Mouse (Mus musculus) left cerebral cortex, adult 18-20 months (tissue): Measurements from ENCODE around the gene Ak5. TPM values are rescaled to one million over a fixed set of nuclear protein-coding genes. Genes with fewer than 3 reads are reported as not detected.
A peak's percentile ranks its signal among the peaks of the same experiment; 100 is the strongest.
"Not testable (repeated sequence)": the region's sequence is repeated elsewhere in the genome, so short reads cannot be mapped to it uniquely, and the experiment has no call there.

ENCODE experiments used
- DNase-seq, 2 experiments: peaks; one replicate each; pipeline ENCODE4 v3.0.0; 2021 to 2022; ENCODE audit warnings: low spot score in 2 of 2, mixed read lengths in 1 of 2
- total RNA-seq, 2 experiments: library from RNA; stranded (reverse); gene quantifications; 2 replicates each; pipeline ENCODE4 v1.2.3; 2021

Ak5 gene
- total RNA-seq, 2 experiments from 2014 or later, result 149 to 168 TPM

DNA sequence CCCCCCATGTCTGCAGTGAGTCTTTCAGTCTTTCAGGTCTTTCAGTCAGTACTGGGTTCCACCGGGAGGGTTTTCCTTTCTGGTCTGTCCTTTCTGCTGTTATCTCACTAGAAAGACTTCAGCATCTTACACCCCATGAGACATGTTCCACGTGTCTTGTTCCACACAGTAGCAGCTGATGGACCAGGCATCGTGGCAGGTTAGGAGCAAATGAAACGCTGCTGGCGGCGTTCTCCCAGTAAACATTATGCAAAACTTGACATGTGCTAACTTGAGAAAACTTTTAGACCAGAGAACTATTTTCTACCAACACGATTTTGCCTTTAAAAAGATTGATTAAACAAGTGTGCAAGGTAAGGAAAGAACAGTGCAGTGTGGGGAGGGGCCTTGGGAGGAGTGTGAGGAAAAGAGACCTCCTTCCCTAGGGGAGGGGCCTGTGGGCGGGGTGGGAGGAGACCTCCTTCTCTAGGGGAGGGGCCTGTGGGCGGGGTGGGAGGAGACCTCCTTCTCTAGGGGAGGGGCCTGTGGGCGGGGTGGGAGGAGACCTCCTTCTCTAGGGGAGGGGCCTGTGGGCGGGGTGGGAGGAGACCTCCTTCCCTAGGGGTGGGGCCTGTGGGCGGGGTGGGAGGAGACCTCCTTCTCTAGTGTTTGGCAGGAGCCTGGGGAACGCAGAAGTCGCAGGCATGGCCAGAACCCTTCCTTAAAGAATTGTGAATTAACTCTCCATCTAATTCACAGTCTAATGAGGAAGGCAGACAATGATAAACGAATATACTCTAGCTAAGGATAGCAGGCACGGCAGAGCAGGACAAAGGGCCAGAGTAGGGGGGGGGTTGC, 189.3 kb downstream of the Ak5 start:
- DNase-seq, result no peak

- DNase-seq, result peak; percentile 33 to 43
These were observed 190.2 kb downstream of the Ak5 start for GRCm38 (mm10) chr3:152477796-152478527.

- DNase-seq, result no peak
These were observed 192.3 kb downstream of the Ak5 start for GRCm38 (mm10) chr3:152475894-152476293.

DNA sequence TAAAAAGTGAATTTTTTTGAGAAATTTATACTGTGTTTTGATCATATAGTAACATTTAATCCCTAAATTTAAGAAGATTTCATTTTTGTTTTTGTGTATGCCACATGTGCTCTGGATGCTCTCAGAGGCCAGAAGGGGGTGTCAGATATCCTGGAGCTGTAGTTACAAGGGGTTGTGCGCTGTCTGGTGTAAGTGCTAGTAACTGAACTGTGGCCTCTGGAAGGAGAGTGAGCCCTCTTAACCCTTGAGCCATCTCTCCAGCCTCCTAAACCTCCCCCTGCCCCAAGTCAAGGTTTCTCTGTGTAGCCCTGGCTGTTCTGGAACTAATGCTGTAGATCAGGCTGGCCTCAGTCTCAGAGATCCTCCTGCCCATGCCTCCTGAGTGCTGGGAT, 192.9 kb downstream of the Ak5 start:
- DNase-seq, result no peak

DNA sequence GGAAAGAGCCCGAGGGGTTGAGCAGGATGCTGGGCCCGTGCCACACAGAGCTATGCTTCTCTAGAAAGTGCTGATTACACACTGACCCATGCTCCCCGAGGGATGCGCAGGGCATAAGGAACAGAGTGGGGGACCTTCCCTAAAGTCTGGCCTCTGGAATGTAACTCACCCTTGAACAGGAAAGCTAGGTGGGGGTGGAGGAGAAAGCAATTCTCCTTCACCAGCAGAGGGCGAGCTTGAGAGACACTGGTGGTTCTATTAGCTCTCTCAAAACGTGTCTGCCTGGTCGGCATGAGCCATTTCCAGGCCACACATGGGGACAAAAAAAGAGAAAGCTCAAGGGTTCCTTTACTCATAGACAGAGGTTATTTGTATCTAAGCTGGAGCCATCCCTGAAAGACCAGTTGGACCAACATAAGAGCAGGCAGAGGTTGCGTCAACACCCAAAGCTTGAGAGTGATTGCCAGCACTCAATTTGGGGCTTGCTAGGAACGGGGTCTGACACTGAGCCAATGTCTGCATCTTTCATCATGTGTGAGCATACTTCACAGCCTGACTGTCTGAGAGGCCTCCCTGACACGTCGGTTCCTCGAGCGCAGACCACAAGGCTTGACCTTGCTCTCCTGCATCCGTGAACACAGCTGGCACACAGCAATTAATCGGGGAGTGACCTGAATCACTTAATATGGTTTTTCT, 193.4 kb downstream of the Ak5 start:
- DNase-seq, result peak; percentile 36 to 68

DNA sequence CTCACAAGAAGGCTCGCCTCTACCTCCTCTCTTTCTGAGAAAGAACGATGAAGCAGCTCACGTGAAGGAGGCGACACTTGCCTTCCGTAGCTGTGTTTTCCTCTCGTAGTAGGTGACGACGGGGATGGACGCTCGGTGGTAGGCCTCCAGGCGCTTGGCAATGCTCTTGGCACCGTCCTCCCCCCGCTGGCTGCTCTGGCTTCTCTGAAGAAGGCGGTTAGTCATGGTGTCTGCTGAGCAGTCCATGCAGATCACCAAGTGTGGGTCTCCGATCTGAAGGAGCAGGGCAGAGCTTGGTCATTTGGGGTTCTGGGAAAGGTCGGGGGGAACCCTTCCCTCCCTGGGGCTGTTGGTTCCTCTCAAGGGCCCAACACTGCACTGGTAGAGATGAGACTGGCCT, 195.5 kb downstream of the Ak5 start:
- no peak for DNase-seq

GRCm38 (mm10) chr3:152470347-152470746, 197.8 kb downstream of the Ak5 start:
- no peak for DNase-seq

DNA sequence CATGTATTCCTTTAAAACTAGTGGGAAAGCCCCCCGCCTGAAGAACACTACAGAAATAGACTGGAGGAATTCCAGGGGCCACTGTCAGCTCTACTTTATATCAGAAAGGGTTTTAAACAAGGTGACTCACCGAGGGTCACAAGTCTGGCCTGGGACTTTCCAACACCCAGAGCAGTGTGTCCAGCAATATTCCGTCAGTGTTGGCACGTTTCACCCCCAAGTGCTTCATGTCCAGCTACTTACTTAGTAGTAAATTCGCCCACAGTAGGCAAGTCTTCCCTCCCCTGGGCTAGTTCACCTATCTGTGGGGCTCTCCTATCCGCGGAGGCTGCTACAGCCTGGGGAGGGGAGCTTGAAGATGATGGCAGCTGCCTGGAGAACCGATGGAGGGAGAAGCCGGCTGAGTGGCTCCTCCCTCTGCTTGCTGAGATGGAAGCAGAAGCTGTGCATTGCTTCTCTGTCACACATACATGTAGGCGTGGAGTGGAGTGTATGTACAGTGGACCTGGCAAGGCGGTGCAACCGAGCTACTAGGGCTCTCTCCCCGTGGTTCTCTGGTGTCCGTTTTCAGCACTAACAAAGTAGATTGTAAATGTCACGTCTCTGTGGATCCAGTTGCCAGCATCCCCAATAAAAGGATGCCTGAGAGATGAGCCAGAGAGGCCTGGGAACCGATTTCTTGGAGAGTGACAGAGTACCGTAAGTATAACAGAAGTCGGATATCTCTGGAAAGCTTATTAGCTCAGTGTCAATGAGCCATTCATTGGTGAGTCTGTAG, 198.5 kb downstream of the Ak5 start:
- no peak for DNase-seq

- no peak for DNase-seq
These were observed 199.6 kb downstream of the Ak5 start for GRCm38 (mm10) chr3:152468569-152469041.

GRCm38 (mm10) chr3:152468032-152468431, 200.1 kb downstream of the Ak5 start:
- no peak for DNase-seq

DNA sequence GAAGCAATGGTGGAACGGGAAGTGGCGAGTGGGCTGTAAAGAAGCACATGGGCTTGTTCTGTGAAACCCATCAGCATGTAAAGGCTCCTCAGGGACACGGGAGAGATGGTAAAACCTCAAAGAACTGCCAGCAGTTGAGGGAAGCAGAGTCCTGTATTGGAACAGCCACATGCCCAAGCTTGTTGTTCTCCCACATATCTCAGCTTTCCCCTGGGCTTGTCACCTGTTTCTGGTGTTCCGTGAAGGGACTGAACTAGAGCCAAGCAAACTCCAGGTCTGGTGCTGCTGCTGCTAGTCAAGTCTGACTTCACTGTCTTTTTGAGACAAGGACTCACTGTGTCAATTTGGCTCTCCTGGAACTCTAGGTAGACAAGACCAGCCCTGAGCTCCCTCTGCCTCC, 200.8 kb downstream of the Ak5 start:
- DNase-seq, result no peak

DNA sequence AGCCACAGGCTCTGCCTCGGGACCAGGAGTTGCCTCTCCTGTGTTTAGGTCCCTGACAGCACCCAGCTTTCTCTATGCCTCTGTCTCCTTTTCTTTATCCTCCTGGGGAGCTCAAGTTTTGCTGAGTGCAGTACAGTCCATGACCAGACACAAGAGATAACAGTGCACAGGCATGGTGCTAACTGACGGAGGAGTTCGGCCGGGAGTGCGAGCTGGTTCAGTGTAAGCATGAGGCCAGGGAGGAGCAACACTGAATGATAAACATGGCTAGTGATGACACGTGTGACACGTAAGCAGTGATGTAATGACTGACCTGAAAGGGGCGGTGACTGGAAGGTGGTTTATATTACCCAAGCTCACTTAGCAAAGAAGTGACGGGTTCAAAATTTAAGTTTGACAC, 201.3 kb downstream of the Ak5 start:
- no peak for DNase-seq

GRCm38 (mm10) chr3:152465338-152465737, 202.8 kb downstream of the Ak5 start:
- no peak for DNase-seq

- DNase-seq, result no peak
These were observed 203.7 kb downstream of the Ak5 start for GRCm38 (mm10) chr3:152464462-152464861.

DNA sequence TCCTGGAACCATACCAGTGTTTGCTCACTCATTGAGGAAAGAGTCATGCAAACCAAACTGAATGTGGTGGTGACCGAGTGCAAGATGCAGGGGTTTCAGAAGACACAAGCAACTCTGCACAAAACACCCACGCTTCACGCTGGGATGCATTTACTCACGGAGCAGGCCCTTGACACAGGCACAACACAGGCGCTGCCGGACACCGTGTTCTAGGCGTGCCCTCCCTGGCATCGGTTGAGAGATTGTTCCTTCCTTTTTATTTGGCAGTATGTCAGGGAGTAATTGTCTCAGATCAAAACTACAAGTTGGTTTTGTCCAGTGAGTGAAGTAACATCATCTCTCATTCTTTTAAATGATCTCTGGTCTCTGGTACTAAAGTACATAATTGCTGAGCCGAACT, 205.3 kb downstream of the Ak5 start:
- DNase-seq, result no peak

DNA sequence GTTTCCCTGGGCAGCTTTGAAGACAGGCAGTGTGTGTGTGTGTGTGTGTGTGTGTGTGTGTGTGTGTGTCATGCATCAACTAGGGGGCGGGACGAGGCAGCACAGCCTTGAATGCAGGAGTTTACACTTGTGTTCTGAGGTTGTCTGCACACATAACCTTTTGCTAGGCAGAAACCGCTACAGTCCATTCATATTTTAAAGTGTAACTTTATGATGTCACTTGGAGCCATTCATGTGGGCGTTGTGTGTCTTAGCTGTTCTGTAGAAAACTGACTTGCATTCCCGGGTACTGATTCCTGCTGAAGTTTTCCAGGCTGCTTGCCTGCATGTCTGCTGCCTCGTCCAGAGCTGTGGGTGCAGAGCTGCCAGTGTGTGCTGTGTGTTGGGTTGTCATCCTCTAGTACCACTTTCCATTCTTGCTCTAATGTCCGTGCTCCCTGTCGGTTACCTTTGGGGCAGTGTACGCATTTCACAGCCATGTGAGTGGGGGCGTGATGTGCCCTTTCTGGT, 206.1 kb downstream of the Ak5 start:
- DNase-seq, result peak in 1 of 2 experiments; percentile 45

DNA sequence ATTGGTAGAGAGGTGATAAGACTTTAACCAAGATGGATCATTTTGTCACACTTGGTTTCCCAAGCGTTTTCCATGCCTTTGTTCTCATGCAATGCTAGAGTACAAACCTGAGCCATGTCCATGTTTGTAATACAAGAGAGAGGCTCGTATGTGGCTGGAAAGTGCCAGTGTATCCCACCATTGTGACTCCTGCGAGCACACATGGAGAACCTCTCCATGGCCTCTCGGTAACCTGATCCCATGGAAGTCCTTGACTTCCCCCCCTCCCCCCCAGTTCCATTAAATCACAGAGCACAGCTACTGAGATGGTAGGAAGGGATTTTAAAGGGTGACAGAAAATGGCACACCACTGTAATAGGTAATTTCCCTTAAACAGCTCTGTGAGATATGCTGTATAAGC, 207.4 kb downstream of the Ak5 start:
- DNase-seq, result no peak

DNA sequence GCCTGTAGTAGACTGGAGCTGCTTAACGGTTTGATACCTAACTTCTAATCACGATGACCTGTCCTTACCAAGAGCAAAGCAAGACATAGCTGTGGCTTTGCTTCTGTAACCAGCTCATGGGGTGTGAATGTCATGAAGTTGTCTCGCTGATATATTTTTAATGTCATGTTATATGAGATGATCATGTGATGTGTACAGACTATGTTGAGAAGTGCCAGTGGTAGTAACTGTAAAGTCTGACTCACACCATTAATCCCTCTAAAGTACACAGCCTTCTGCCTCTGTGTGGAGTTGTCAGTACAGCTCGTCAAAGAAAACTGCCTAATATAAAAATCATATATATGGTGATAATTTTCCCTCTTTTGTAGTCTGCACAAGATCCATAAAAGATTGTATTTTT, 209.3 kb downstream of the Ak5 start:
- not testable (repeated sequence) for DNase-seq

GRCm38 (mm10) chr3:152457308-152458035, 210.7 kb downstream of the Ak5 start:
- DNase-seq, result no peak

DNA sequence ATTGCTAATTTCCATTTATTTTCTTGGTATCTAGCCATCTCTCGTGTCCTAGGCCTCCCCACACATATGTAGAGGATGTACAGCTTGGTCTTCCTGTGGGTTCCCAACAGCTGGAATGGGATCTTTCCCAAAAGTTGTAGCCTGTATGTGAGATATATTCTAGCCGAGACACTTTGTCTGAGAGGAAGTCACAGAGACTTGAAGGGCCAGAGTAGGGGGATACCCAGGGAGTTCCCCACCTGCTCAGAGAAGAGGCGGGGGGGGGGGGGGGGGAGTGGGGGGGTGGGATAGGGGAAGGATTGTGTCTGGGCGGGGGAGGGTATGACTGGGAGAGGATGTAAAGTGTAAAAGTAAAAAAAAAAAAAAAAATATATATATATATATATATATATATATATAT, 215.0 kb downstream of the Ak5 start:
- DNase-seq, result no peak
